Mouse (Mus musculus): Measurements from ENCODE around the gene Olfr212.
A peak's percentile ranks its signal among the peaks of the same experiment; 100 is the strongest.
"Not testable (repeated sequence)": the region's sequence is repeated elsewhere in the genome, so short reads cannot be mapped to it uniquely, and the experiment has no call there.

The Olfr212 gene

GRCm38 (mm10) chr6:116506302-116507003 is at the start of gene Olfr212:
Gene Olfr212, plus strand, starts transcription at chr6:116506516.
- DNase-seq (ENCODE audit: low spot score): not testable (repeated sequence)

- DNase-seq (ENCODE audit: low spot score): no peak
Observed at GRCm38 (mm10) chr6:116458728-116459127, 47.6 kb upstream of the Olfr212 start.

DNA sequence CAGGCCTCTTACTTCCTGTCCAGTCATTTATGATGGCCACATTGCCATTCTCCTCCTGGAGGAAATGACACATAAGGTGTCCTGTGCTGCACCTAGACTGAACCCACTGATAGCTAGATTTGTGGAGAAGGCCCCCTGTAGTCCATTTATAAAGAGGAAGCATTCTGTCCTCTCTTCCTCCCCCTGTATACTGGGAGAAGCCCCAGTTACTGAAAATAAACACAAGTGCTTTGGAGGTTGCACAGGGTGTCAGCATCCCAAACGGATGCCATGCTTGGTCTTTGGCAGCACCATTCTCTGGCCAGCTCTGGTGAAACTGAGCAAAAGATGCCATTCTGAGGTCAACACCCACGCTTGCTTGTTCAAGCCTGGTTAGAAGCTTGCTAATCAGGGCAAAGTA is 47.1 kb upstream of the Olfr212 start:
- no peak for DNase-seq (ENCODE audit: low spot score)

GRCm38 (mm10) chr6:116460544-116461283 is 45.6 kb upstream of the Olfr212 start, which contains the start of gene Alox5:
Gene Alox5, minus strand, starts transcription at chr6:116461178.
- no peak for DNase-seq (ENCODE audit: low spot score)

- DNase-seq (ENCODE audit: low spot score): peak; percentile 41
Observed at GRCm38 (mm10) chr6:116468081-116468480, 38.2 kb upstream of the Olfr212 start.

DNA sequence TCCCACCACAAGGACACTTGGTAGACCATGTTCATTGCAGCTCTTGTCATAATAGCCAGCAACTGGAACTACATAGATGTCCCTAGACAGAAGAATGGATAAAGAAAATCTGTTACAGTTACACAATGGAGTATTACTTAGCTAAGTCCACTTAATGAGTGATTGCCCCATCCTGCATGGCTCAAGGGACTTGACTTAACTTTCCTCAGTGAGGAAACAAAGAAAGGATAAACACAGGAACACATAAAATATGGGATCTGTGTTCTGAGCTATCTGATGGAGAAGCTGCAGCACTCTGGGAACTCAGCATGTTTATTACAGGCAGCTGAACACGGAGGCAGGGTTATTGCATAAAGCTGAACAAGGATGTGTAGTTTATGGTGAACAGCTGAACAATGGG is 21.2 kb upstream of the Olfr212 start:
- no peak for DNase-seq (ENCODE audit: low spot score)

DNA sequence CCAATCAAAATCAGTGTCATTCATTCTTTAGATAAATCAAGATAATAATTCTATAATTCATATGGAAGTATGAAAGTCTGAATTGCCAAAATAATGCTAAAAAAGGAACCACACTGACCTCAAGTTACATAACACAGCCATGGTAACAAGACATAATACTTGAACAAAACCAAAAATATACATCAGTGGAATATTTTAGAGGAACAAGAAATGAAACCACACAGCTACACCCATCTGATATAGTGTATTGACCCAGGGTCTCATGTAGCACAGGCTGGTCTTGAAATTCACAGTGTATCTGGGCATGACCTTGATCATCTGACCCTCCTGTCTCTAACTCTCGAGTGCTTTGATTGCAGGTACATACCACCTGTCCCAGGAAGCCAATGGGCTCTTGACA is 19.5 kb upstream of the Olfr212 start:
- DNase-seq (ENCODE audit: low spot score): peak; percentile 9

DNA sequence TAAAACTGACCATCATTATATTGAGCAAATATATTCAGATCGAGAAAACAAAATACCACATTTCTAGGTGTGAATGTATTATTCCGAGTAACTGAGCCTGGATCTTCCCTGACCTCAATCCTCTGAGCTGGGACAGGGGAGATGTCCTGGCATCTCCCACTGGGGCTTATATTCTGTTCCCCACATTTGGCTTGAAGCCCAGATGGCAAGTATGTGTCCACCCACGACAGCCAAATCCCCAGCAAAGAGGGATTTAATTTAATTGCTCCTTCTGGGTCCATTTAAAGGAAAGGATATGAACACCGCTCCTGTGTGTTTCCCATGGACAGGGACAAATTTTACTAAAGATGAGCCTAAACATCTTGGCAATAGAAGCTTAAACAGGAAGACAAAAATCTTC is 17.5 kb upstream of the Olfr212 start, which contains the start of gene Olfr211:
TSS of gene Olfr211 (plus strand) at position 301 of the 400 bp plus-strand sequence.
- no peak for DNase-seq (ENCODE audit: low spot score)

DNA sequence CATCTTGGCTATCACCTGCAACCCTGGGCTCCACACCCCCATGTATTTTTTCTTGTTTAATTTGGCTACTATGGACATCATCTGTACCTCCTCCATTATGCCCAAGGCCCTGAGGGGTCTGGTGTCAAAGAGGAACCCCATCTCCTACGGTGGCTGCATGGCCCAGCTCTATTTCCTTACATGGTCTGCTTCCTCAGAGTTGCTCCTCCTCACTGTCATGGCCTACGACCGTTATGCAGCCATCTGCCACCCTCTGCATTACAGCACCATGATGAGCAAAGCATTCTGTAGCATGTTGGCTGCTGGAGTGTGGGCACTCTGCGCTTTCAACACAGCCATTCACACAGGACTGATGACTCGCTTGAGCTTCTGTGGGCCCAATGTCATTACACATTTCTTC is 12.6 kb upstream of the Olfr212 start:
- DNase-seq (ENCODE audit: low spot score): no peak

DNA sequence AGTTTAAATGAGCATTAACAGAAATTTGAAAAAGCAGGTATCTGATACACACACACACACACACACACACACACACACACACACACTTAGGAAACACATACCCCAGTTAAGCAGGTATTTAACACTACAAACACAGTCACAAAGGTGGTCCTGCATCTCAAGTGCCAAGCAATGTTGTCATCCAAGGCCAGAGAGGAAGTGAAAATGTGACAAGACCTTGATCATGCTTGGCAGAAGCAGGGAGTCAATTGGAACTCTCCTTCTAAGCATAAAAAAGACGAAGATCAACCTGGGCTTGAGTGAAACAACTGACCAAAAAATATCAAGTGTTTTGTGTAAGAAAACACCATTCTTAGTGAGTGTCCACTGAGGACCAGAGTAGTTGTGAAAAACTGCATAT is 10.4 kb upstream of the Olfr212 start:
- DNase-seq (ENCODE audit: low spot score): no peak

DNA sequence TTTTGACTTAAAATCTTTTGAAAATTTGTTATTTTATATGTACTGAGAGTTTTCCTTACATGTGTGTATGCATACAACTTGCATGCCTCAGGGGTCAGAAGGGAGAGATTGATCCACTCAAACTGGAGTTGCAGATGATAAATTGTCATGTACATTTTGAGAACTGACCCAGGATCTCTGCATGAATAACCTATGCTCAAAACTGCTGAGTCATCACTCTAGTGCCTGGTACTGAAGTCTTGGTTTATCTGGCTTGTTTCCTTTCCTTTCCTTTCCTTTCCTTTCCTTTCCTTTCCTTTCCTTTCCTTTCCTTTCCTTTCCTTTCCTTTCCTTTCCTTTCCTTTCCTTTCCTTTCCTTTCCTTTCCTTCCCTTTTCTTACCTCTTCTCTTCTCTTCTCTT is 8.5 kb downstream of the Olfr212 start:
- DNase-seq (ENCODE audit: low spot score): no peak

DNA sequence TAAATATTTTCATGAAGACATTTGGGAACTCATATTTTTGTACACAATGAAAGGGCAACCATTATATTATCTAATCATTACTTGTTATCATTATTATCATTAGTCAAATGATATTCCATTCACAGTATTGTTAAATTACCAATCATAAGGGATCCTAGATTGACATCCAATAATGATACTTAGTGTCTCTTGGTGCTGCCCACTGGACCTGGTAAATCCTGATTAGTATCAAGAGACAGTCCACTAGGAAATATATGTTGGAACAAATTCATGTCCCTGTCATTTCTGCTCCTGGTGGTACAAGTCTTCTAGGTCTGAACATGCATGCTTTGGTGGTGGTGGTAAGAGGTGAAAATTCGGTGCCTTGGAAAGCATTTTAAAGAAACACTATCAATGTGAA is 31.8 kb downstream of the Olfr212 start, which contains the start of gene Olfr213:
TSS of gene Olfr213 (plus strand) at position 301 of the 400 bp plus-strand sequence.
- DNase-seq (ENCODE audit: low spot score): no peak

GRCm38 (mm10) chr6:116542500-116542899 is 36.2 kb downstream of the Olfr212 start:
- no peak for DNase-seq (ENCODE audit: low spot score)

- not testable (repeated sequence) for DNase-seq (ENCODE audit: low spot score)
Observed at GRCm38 (mm10) chr6:116550841-116551240, 44.5 kb downstream of the Olfr212 start, which contains the start of gene Gm5580. Gene Gm5580, plus strand, starts transcription at chr6:116551141.

DNA sequence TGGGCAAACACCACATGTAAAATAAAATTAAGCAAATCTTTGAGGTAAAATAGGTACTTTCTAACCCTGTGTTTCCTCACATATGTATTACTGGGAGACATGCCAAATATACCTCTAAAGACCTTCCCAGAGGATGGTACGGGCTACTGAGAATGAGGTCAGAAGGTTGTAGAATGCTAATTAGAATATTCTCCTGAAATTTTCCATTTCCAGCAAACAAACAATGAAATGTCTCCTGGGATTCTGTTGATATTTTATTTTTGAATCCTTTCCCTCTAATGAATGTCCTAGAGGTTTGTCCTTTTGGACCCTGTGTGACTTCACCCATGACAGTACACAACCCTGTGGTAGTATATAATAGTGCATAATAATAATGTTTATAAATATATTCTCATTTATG is 47.6 kb downstream of the Olfr212 start, which contains the start of gene Olfr214:
TSS of gene Olfr214 (plus strand) at position 301 of the 400 bp plus-strand sequence.
- no peak for DNase-seq (ENCODE audit: low spot score)

DNA sequence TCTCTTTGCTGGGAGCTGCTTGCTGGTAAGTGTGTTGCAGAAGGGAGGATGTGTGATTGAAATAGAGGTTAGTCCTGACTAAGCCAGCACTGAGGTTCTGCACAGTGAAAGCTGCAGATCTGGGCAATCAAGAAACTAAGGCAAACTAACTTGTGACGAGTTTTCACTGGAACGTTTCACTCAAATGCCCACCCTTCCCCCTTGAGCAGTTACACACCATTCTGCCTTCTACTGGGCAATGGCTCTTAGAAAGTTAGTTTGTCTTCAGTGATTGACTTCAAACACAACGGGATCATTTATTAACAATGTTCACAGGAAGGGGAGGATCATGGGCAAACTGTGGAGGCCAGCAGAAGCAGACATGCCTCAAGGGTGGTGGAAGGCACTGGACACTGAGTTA is 48.6 kb downstream of the Olfr212 start:
- no peak for DNase-seq (ENCODE audit: low spot score)

All from lung, postnatal 25 days (tissue).